Mouse (Mus musculus) subcutaneous adipose tissue, adult 2 months (tissue): ENCODE results near the gene Lsm12. TPM values are rescaled to one million over a fixed set of nuclear protein-coding genes. Genes with fewer than 3 reads are reported as not detected.

Source experiments
- polyA plus RNA-seq: library from polyadenylated mRNA; depleted of rRNA; stranded (reverse); fragments of >200 nt; gene quantifications from 2 replicates; pipeline ENCODE4 v1.2.3, GENCODE M21; 2012; ENCODE audit warnings: low replicate concordance; rRNA removed

Gene Lsm12
- polyA plus RNA-seq: 47.8 and 68.5 TPM in 2 replicates

GRCm38 (mm10) chr11:102184646-102185495 lies at the start of gene Lsm12:
Gene Lsm12, minus strand, starts transcription at chr11:102185296.

GRCm38 (mm10) chr11:102230006-102230741 lies 45.1 kb upstream of the Lsm12 start, which contains the start of gene Hdac5:
Gene Hdac5, minus strand, starts transcription at chr11:102230166.

GRCm38 (mm10) chr11:102189461-102190436 lies 4.7 kb upstream of the Lsm12 start, which contains the start of gene G6pc3:
Gene G6pc3, plus strand, starts transcription at chr11:102189620.

GRCm38 (mm10) chr11:102156039-102156785 lies 28.9 kb downstream of the Lsm12 start, which contains the start of gene Tmem101:
Gene Tmem101, minus strand, starts transcription at chr11:102156404.

GRCm38 (mm10) chr11:102145471-102146001 lies 39.6 kb downstream of the Lsm12 start, which contains the start of gene Nags:
Gene Nags, plus strand, starts transcription at chr11:102145513.

Other genes with a start within 250 kb of the Lsm12 start
- 0.06 and 0.28 TPM in 2 replicates for gene Sost, start 218.3 kb downstream of the Lsm12 start, polyA plus RNA-seq
- gene Cfap97d1, start 201.0 kb downstream of the Lsm12 start, polyA plus RNA-seq: not detected in 2 replicates
- 104 and 184 TPM in 2 replicates for gene Dusp3, start 198.3 kb downstream of the Lsm12 start, polyA plus RNA-seq
- 5.0 and 8.7 TPM in 2 replicates for gene Mpp3, start 156.8 kb downstream of the Lsm12 start, polyA plus RNA-seq
- 68.3 and 284 TPM in 2 replicates for gene Cd300lg, start 143.8 kb downstream of the Lsm12 start, polyA plus RNA-seq
- gene Mpp2, start 96.8 kb downstream of the Lsm12 start, polyA plus RNA-seq: 12.6 and 13.1 TPM in 2 replicates
- gene Ppy, start 84.0 kb downstream of the Lsm12 start, polyA plus RNA-seq: not detected in 2 replicates
- not detected in 2 replicates for gene Pyy, start 77.5 kb downstream of the Lsm12 start, polyA plus RNA-seq
- gene Nags, start 39.8 kb downstream of the Lsm12 start, polyA plus RNA-seq: not detected in 2 replicates
- 18.7 and 31.1 TPM in 2 replicates for gene Tmem101, start 28.9 kb downstream of the Lsm12 start, polyA plus RNA-seq
- gene G6pc3, start 4.3 kb upstream of the Lsm12 start, polyA plus RNA-seq: 111 and 119 TPM in 2 replicates
- 96.1 and 120 TPM in 2 replicates for gene Hdac5, start 44.9 kb upstream of the Lsm12 start, polyA plus RNA-seq
- gene BC030867, start 63.6 kb upstream of the Lsm12 start, polyA plus RNA-seq: 0.63 and 4.8 TPM in 2 replicates
- gene Asb16, start 83.4 kb upstream of the Lsm12 start, polyA plus RNA-seq: 0.36 and 0.50 TPM in 2 replicates
- 64.4 and 68.1 TPM in 2 replicates for gene Tmub2, start 99.6 kb upstream of the Lsm12 start, polyA plus RNA-seq
- 30.8 and 53.3 TPM in 2 replicates for gene Atxn7l3, start 111.3 kb upstream of the Lsm12 start, polyA plus RNA-seq
- gene Ubtf, start 134.4 kb upstream of the Lsm12 start, polyA plus RNA-seq: 21.4 and 45.7 TPM in 2 replicates
- gene Slc4a1, start 180.9 kb upstream of the Lsm12 start, polyA plus RNA-seq: 0.08 and 0.10 TPM in 2 replicates
- 0.83 and 3.7 TPM in 2 replicates for gene Rundc3a, start 208.1 kb upstream of the Lsm12 start, polyA plus RNA-seq
- gene Slc25a39, start 222.7 kb upstream of the Lsm12 start, polyA plus RNA-seq: 493 and 498 TPM in 2 replicates
- gene Grn, start 245.0 kb upstream of the Lsm12 start, polyA plus RNA-seq: 332 and 384 TPM in 2 replicates